Mouse (Mus musculus): ENCODE results near the gene Gm17949. TPM values are rescaled to one million over a fixed set of nuclear protein-coding genes. Genes with fewer than 3 reads are reported as not detected.
A peak's percentile ranks its signal among the peaks of the same experiment; 100 is the strongest.

Gm17949 gene
- not detected for total RNA-seq (2021)
- long read RNA-seq, experiment 1, partial matches to known transcripts, result 0 of 1 reads
- long read RNA-seq, experiment 1, other reads (novel, unspliced or antisense), result 1 of 1 reads
- long read RNA-seq, experiment 2, result 0 reads

- DNase-seq, result peak; percentile 90 to 91
Measured at GRCm38 (mm10) chr17:57011236-57012141, at the start of gene Gm17949, which contains the start of gene Gtf2f1. Gene Gm17949 (plus strand): TSS chr17:57011469. Gene Gtf2f1 (minus strand): TSS chr17:57011288.

GRCm38 (mm10) chr17:56961880-56962279 lies 49.4 kb upstream of the Gm17949 start:
- no peak for DNase-seq

DNA sequence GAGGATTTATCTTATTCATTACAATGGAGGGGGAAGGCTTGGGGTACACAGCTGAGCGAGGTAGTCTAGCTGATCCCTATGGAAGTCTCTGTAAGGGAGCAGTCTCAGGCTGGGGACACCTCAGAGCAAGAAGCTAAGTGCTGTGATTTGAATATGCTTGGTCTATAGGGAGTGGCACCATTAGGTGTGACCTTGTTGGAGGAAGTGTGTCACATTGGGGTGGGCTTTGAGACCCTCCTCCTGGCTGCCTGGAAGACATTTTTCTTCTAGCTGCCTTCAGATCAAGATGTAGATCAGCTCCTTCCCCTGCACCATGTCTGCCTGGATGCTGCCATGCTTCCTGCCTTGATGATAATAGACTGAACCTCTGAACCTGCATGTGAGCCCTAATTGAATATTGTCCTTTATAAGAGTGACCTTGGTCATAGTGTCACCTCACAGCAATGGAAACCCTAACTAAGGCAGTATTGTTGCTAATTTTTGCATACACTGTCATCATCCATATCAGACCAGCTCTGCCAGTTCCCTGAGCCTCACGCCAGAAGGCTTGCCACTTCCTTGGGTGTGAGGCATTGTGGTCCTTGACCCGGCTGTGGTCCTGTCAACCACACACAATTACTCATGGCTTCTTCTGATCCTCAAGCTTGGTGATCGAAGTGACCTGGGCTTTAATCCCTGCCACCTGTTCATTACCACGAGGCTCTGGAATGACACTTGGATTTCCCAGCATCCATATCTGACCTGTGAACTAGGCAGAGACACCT lies 48.4 kb upstream of the Gm17949 start:
- DNase-seq, result peak in 1 of 2 experiments; percentile 61

DNA sequence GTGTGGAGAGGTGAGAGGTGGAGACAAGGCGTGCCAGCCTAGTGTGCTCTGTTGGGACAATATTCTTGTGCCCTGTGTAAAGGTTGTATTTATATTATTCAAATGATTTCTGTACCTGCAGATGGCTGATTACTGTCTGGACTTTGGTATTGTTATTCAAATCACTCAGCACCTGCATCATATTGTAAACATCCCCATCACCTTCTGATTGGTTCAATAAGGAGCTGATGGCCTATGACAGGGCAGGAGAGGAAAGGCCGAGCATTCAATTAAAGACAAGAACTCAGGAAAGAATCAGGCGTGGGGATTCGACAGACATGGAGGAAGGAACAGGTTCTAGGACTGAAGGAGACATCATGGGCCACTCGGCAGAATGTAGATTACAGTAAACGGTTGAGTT lies 47.6 kb upstream of the Gm17949 start:
- no peak for DNase-seq

GRCm38 (mm10) chr17:56969321-56969720 lies 41.9 kb upstream of the Gm17949 start:
- DNase-seq, result peak; percentile 42 to 52

DNA sequence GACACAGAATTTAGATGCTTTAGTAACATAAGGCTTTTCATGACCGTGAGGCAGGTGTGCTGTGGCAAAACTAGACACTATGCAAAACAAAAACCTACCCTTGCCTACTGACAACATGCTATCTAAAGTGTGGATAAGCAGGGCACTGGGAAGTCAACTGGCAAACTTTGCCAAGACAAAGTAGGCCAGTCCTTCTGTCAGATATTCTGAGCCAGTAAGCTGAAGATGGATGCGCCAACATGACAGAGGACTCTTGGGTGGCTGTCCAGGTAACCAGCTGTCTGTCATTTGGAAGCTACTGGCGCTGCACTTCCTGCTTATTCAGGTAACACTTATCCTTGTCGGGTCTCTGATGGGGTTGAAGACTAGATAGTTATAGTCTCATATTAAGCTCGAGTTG lies 41.2 kb upstream of the Gm17949 start:
- DNase-seq, result no peak

DNA sequence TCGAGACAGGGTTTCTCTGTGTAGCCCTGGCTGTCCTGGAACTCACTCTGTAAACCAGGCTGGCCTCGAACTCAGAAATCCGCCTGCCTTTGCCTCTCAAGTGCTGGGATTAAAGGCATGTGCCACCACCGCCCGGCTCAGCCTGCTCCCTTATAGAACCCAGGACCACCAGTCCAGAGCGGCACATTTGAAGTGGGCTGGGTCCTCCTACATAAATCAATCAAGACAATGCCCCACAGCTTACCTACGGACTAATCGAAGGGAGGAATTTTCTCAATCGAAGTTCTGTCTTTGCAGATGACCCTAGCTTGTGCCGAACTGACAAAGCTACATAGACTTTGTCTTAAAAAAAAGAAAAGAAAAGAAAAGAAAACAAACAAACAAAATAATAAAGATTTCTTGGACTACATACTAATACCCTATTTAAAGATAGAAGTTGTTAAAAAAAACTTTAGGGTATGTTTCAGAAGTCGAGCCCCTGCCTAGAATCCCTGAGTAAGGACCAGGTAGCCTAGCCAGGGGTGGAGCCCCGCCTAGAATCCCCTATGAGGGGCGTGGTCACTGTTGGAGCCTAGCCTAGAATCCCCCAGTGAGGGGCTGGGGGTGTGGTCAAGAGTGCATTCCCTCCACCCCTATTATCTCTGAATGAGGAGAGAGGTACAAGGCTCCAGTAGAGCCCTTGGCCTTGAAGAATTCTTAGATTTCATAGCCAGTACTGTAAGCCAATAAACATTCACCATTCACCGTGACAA lies 37.1 kb upstream of the Gm17949 start:
- no peak for DNase-seq

DNA sequence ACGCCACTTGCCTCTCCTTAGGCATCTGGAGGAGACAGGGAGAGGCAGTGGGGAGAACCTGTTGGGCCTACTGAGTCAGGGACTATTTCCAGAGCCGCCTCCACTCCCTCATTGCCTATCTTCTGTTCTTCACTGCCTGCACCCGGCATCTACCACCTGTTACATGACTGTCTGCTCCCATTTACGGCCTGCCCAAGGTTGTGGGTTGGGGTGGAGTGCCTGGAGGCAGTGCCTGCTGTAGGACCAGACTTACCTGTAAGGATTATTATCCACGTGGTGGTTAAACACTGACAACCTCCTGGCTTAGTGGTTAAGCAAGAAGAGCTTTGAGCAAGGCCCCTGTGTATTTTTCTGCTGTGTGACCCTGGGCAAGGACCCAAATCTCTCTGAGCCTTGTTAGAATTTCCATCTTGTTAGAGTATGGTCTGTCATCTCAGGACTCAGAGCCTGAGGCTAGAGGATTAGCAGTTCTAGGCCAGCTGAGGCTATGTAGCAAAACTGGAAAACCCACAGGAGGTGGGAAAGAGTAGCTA lies 36.5 kb upstream of the Gm17949 start:
- no peak for DNase-seq

DNA sequence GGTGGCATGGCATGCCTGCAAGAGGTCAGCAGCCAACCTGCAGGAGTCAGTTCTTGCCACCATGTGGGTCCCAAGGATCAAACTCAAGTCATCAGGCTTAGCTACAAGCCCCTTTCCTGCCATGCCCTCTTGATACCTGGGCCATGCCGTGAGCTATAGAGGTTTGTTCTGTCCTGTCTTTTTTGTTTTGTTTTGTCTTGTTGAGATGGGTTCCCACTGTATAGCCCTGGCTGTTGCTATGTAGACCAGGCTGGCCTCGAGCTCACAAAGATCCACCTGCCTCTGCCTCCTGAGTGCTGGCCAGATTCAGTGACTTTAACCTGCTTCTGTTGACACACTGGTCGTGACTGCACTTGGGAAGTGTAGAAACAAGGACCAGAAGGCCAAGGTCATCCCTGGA lies 35.9 kb upstream of the Gm17949 start:
- no peak for DNase-seq

DNA sequence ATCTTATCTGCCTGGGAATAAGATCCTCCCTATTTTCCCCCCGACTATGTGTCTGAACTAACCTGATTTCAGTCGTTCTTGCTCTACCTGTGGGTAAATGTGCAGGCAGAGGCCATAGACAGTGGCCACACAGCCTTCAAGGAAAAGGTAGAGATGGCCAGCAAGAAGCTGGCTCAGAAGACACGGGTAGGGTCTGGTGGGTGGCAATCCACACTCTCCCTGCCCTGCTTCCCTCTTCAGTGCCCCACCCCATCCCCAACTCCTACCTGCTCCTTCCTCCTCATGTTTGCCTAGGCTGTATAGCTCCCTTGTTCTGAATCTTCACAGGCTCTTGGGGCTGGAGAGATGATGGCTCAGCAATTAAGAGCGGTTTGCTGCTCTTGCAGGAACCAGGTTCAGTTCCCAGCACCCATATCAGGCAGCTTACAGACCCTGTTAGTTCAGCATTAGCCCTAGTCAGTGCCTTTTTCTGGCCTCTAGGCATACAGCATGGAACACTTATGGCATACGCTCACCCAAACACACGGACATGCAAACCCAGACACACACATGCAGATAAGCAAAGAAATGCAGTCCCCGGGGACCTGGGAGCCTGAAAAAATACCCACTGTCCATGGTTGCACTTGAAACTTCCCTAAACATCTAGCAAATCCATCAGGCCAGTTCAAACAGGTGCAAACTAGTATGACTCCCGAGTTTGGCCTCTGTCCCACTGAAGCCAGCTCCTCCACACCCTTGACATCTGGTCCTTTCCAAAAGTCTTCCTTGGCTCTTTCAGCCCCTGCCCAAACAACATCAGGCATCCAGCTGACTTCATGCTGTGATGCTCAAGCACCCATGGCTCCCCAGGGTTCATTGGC lies 34.5 kb upstream of the Gm17949 start:
- DNase-seq, result no peak

DNA sequence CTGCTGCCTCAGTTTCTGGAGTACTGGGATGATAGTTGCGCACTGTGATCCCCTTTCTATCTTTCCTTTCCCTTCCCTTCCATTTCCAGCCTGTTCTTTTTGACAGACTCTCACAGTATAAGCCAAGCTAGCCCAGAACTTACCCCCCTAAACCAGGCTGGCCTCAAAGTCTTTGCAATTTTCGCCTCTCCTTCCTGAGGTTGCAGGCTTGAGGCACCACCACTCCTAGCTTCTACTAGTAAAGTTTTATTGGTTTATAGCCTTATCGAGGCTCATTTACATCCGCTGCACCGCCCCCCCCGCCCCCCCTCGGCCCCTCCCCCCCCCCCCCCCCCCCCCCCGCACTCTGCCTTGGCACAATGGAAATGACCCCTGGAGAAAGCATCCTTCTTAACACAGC lies 31.7 kb upstream of the Gm17949 start:
- DNase-seq, result no peak

DNA sequence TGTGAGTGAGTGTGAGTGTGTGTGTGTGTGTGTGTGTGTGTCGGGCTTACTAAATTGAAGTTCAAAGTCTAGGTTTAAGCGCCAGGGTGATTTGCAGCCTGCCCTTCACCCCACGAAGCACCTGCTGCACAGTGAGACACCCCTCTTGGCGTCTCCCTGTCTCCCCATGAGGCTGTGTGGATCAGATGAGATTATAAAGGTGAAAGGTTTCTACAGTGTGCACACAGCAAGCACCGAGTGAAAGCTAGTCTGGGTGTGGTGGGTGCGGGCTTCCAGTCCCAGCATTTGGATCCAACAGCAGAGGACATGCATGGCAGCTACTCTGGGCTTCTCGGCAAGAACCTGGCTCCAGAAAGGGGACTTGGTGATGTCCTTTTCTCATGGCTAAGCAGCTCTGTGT lies 30.2 kb upstream of the Gm17949 start:
- no peak for DNase-seq

GRCm38 (mm10) chr17:56982013-56982412 lies 29.3 kb upstream of the Gm17949 start, which contains the start of gene Acer1:
Gene Acer1 (minus strand): TSS chr17:56982126.
- no peak for DNase-seq

DNA sequence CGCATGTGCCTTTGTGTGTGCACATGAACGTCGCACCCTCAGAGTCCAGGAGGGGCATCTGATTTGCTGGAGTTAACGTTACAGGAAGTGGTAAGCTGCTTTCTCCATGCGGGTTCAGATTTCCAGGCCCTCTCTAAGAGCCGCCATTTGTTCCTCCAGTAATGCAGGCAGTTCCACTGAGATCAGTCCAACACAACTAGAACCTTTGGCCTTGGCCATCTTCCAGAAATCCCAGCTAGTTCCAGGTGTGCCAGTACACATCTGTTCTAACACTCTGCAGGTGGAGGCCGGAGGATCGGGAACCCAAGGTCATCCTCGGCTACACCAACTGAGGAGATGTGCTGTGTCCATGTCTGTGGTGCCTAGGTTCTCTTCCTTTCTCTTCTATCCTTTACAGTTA lies 26.4 kb upstream of the Gm17949 start:
- no peak for DNase-seq

- no peak for DNase-seq
Measured at GRCm38 (mm10) chr17:56985656-56986055, 25.6 kb upstream of the Gm17949 start.

- no peak for DNase-seq
Measured at GRCm38 (mm10) chr17:56986105-56986805, 25.0 kb upstream of the Gm17949 start.

GRCm38 (mm10) chr17:56988441-56988840 lies 22.8 kb upstream of the Gm17949 start:
- no peak for DNase-seq

DNA sequence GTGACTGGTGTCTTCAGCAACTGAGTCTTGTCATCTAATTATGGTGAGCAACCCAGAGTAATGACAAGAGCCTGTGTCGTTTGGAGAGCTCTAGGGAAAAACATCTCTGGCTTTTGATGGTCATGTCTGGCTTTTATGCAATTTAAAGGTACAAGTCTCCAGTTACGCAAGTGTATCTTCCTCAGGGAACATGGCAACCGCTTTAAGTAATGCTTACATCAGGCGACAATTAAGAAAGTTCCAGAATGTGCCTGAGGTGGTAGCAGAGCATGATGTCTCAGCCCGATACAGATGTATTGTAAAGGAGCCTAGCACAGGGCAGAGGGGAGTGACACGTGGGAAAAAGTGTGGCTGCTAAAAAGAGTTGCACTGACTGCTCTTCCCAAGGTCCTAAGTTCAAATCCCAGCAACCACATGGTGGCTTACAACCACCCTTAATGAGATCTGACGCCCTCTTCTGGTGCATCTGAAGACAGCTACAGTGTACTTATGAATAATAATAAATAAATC lies 22.3 kb upstream of the Gm17949 start:
- DNase-seq, result no peak

- peak; percentile 77 to 81 for DNase-seq
Measured at GRCm38 (mm10) chr17:56989467-56990114, 21.7 kb upstream of the Gm17949 start.
